Mouse (Mus musculus) small intestine, adult 2 months (tissue): ENCODE data around the gene Olfr1330. TPM values are rescaled to one million over a fixed set of nuclear protein-coding genes. Genes with fewer than 3 reads are reported as not detected.
"Not testable (repeated sequence)": the region's sequence is repeated elsewhere in the genome, so short reads cannot be mapped to it uniquely, and the experiment has no call there.

Experiments
- H3K27ac ChIP-seq: fragments of 200-500 bp; 2 replicates; pipeline ENCODE4 v1.5.1; 2012; ENCODE audit warnings: low read depth, low read length, control low read depth, inconsistent platforms; ENCODE audit not compliant: insufficient read depth
- H3K27me3 ChIP-seq: fragments of 200-500 bp; 2 replicates; pipeline ENCODE4 v1.6.1; 2012; ENCODE audit warnings: mild to moderate bottlenecking, moderate library complexity, low read length, inconsistent platforms; ENCODE audit not compliant: control insufficient read depth, insufficient read depth
- H3K36me3 ChIP-seq: fragments of 200-500 bp; 2 replicates; pipeline ENCODE4 v1.6.1; 2012; ENCODE audit warnings: mild to moderate bottlenecking, low read length, control low read depth, inconsistent platforms; ENCODE audit not compliant: control insufficient read depth, insufficient read depth
- H3K4me1 ChIP-seq: fragments of 200-500 bp; 2 replicates; pipeline ENCODE4 v1.6.1; 2012; ENCODE audit warnings: low read length, inconsistent platforms, mixed read lengths; ENCODE audit not compliant: control insufficient read depth, insufficient read depth, insufficient read length
- H3K4me3 ChIP-seq: fragments of 200-500 bp; 2 replicates; pipeline ENCODE4 v1.5.1; 2012; ENCODE audit warnings: low read depth, mild to moderate bottlenecking, control low read depth, inconsistent platforms, low read length, moderate library complexity
- CTCF ChIP-seq: fragments of 200-500 bp; IDR thresholded peaks from 2 replicates; pipeline ENCODE4 v1.5.1; 2012; ENCODE audit warnings: low read depth, mild to moderate bottlenecking, control low read depth, inconsistent platforms, low read length, moderate library complexity, mixed read lengths; ENCODE audit not compliant: insufficient replicate concordance, insufficient read length; ENCODE audit errors: extremely low read depth
- POLR2A ChIP-seq: fragments of 200-500 bp; IDR thresholded peaks from 2 replicates; pipeline ENCODE4 v1.6.1; 2012; ENCODE audit warnings: low read depth, mild to moderate bottlenecking, control low read depth, inconsistent platforms, low read length, moderate library complexity
- WGBS: fragments of 180-500 bp; shearing (Covaris S2); methylation state at CpG from one replicate; pipeline ENCODE4 v1.1.7; 2018; 5-methylcytosine and 5-hydroxymethylcytosine counted together
- polyA plus RNA-seq: library from polyadenylated mRNA; depleted of rRNA; stranded (reverse); fragments of >200 nt; gene quantifications from 2 replicates; pipeline ENCODE4 v1.2.3, GENCODE M21; 2012; rRNA removed

The Olfr1330 gene
- polyA plus RNA-seq = not detected in 2 replicates

DNA sequence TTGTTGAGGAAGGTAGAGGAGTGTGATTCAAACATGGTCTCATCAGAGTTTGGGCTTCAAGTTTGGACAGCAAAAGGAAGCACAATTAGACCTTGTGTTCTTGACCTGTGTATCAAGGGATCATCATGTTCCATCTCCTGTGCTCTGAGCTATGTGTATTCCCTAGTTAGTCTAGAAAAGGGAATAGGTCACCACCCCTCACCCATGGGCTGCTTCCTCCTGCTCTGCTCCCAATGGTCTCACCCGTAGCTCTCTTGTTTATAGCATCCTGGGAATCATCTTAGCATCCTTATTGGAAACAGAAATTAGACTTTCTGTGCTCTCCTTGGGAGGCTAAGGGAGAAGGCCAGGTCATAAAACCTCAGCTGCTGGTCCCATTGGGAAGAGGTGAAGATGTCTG is at the start of gene Olfr1330:
TSS of gene Olfr1330 (plus strand) at position 301 of the 400 bp plus-strand sequence.
- no peak for TF ChIP-seq POLR2A
- no peak for TF ChIP-seq CTCF
- WGBS = 71% methylated on average over 1 of the region's 1 CpGs
- Histone ChIP-seq H3K27me3 (no peaks in the 10 kb centered on the region), H3K4me3 (no peak within 1 kb of the TSS), H3K4me1 (no peaks in the 10 kb centered on the region), H3K27ac (no peak within 1 kb of the TSS), H3K36me3 (no peaks in the 10 kb centered on the region)

DNA sequence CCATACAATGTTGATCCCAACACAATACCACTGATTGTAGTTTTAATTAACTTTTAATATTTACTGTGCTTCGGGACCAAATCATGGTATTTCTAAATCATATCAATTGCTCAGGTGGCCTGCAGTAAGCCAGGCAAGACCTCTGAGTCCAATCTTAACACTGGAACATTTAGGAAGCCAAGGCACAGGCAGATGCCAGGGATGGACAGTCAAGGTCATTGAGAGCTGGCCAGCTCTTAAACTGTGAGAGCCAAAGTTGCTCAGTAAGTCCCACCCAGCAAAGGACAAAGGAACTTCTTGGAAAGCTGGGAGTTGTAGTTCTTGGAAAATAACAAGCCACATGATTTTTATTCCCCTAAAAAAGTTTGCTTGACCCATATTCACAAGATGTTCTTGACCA is 26.6 kb upstream of the Olfr1330 start:
- no peak overlapping the region for H3K4me3 ChIP-seq
- TF ChIP-seq POLR2A (no peak), CTCF (no peak)
- WGBS = 79% methylated on average over 1 of the region's 1 CpGs
- no peaks in the 10 kb centered on the region for H3K27me3 ChIP-seq
- no peaks in the 10 kb centered on the region for H3K36me3 ChIP-seq
- no peaks in the 10 kb centered on the region for H3K4me1 ChIP-seq
- no peak overlapping the region for H3K27ac ChIP-seq

DNA sequence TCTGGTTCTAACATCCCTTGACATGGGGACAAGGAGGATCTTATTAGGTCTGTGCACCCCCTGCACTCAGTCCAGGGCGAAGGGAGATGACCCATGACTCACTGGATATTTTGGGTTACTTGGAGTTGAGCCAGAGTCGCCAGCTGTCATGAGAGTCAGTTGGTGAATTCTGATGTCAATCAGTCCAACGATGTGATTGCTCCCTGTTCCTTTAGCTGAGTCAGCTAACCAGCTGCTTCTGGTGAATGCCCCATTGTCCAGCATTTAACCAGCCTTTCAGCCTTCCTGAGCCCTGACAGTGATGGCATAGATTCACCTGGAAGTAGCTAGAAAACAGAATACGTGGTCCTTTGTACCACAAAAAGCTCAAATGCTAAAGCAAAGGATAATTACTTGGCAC is 25.7 kb upstream of the Olfr1330 start:
- no peaks in the 10 kb centered on the region for H3K27me3 ChIP-seq
- 52% methylated on average over 4 of the region's 4 CpGs for WGBS

DNA sequence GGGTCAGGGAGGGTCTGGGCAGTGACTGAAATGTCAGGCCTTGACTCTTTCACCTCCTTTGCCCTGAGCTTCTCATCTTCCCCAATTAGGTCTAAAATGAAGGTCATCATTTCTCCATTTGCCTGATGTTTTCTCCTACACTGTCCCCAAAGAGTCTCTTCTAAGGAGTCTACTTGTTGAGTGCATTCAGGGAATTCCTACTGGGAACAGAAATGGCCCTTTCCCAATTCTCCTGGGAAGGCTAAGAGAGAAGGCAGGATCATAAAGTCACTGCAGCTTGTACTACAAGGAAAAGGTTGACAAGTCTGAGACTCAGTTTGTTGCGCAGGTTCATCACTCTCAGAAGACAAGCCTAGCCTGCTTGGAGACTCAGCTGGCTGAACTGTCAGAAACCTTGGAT is 24.0 kb upstream of the Olfr1330 start, which contains the start of gene Olfr1331:
TSS of gene Olfr1331 (plus strand) at position 301 of the 400 bp plus-strand sequence.
- 88% methylated on average over 1 of the region's 1 CpGs for WGBS
- no peak within 1 kb of the TSS for H3K4me3 ChIP-seq
- H3K27me3 ChIP-seq = no peaks in the 10 kb centered on the region
- H3K27ac ChIP-seq = no peak within 1 kb of the TSS
- no peaks in the 10 kb centered on the region for H3K36me3 ChIP-seq
- no peaks in the 10 kb centered on the region for H3K4me1 ChIP-seq
- TF ChIP-seq POLR2A (no peak), CTCF (no peak)

More for the DNA sequence above, 25.7 kb upstream of the Olfr1330 start:
- H3K27ac ChIP-seq = no peak overlapping the region
- no peak overlapping the region for H3K4me3 ChIP-seq
- TF ChIP-seq CTCF (no peak), POLR2A (no peak)
- no peaks in the 10 kb centered on the region for H3K36me3 ChIP-seq
- no peaks in the 10 kb centered on the region for H3K4me1 ChIP-seq

DNA sequence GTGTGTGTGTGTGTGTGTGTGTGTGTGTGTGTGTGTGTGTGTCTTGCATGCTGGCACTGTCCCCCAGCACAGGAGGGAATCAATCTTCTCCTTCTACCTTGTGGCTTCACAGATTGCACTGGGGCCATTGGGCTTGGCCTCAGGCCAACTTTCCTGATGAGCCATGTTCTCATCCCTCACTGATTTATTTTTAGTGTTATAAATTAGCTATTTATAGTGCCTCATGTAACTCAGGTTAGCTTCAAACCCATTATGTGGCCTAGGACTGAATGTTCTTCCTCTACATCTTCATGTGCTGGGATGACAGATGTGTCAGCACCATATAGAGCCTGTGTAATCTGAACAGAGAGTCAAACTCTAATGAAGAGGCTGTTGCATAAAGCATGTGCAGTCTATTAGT is 20.8 kb upstream of the Olfr1330 start:
- no peak overlapping the region for H3K27ac ChIP-seq
- TF ChIP-seq CTCF (no peak), POLR2A (no peak)
- no peaks in the 10 kb centered on the region for H3K36me3 ChIP-seq
- H3K4me3 ChIP-seq = no peak overlapping the region
- no peaks in the 10 kb centered on the region for H3K4me1 ChIP-seq
- no peaks in the 10 kb centered on the region for H3K27me3 ChIP-seq

DNA sequence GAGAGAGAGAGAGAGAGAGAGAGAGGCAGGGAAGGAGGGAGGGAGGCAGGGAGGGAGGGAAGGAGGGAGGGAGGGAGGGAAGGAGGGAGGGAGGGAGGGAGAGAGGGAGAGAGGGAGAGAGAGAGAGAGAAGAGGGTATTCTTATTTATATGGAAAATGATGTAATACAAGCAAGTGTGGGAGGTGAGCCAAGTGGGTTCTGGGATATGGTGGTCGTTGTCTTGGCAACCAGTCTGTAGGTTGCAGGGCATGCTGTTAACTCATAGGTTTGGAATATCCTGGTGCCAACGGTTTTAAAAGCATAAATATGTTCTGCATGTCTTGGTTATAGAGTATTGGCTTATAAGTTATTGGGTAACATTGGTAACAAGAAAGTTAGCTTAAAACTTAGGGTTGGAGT is 13.6 kb downstream of the Olfr1330 start:
- 54% methylated on average over 2 of the region's 2 CpGs for WGBS
- no peaks in the 10 kb centered on the region for H3K27me3 ChIP-seq
- H3K36me3 ChIP-seq = no peaks in the 10 kb centered on the region
- no peak overlapping the region for H3K27ac ChIP-seq
- H3K4me1 ChIP-seq = no peaks in the 10 kb centered on the region
- H3K4me3 ChIP-seq = no peak overlapping the region
- TF ChIP-seq CTCF = no peak
- no peak for TF ChIP-seq POLR2A

DNA sequence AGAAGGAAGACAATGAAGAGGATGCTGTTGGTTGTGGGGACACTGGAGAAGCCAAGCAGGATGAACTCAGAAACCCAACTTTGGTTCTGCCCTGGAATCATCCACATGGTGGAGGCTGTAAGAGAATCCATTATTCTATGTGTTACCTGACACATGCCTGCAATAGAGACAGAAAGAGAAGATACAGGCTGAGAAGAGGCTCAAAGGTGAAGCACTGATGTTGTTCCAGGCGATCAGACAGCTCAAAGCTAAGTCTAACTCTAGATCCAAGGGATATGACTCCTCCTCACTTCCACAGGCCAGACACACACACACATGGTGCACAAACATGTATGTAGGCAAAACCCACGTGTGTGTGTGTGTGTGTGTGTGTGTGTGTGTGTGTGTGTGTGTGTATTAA is 29.0 kb downstream of the Olfr1330 start, which contains the start of gene Olfr1329:
TSS of gene Olfr1329 (minus strand) at position 101 of the 400 bp plus-strand sequence.
- WGBS = 40% methylated on average over 2 of the region's 2 CpGs
- not testable (repeated sequence) for H3K36me3 ChIP-seq, H3K4me1 ChIP-seq, H3K27me3 ChIP-seq, H3K4me3 ChIP-seq, H3K27ac ChIP-seq

DNA sequence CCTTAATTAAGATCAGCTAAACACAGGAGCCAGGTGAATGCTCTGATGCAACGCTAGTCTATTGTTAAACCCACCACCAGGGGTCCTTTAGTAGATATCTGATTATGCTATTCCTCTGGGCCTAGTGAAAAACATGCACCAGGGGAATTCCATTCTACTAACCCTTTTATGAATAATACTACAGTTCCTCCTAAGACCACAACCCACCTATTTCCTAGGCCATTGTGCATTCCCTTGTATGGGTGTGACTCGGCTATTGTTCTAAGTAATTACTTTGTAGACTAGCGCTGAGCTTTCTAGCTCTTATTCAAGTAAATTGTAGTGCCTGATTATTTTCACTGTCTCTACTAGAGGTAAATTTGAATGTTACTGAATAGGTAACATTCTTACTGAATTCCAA is 42.9 kb downstream of the Olfr1330 start:
- WGBS = 80% methylated on average over 3 of the region's 3 CpGs
- not testable (repeated sequence) for H3K4me3 ChIP-seq, H3K27ac ChIP-seq, H3K27me3 ChIP-seq, H3K36me3 ChIP-seq, H3K4me1 ChIP-seq
